Mouse (Mus musculus) cerebellum, adult 11 months (tissue): Measurements from ENCODE around the gene Nek8.
"Not testable (repeated sequence)": the region's sequence is repeated elsewhere in the genome, so short reads cannot be mapped to it uniquely, and the experiment has no call there.

Experiments used
- DNase-seq: peaks from one replicate; pipeline ENCODE4 v3.0.0; 2022

The Nek8 gene

DNA sequence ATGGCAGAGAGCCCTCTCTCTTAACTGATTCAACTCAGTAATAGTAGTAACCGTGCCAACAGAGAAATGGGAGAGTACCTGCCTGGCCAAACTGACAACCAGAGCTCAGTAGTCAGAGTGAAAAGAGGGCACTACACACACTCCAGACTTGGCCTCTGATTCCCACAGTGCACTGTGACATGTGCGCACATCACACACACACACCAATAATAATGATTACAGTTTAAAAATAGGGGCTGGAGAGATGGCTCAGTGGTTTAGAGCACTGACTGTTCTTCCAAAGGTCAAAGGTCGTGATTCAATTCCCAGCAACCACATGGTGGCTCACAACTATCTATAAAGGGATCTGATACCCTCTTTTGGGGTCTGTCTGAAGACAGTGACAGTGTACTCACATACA is 38.5 kb downstream of the Nek8 start:
- no peak for DNase-seq

DNA sequence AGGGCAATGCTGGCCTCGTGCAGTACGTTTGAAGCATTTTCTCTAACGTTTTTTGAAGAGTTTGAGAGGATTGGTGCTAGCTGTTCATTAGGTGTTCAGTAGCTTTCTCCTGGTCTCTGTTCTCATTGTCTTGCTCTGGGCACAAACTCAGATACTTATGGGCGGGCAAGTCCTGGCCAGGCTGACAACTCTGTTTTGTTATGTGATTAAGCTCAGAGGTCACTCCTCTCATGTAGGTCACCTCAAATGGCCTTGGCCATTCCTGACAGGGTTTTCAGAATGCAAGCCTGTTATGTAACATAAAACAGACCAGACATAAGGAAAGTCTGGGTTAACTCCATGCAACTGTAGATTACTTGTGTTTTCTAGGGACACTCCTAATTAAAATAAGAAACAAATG is 38.9 kb downstream of the Nek8 start:
- no peak for DNase-seq

DNA sequence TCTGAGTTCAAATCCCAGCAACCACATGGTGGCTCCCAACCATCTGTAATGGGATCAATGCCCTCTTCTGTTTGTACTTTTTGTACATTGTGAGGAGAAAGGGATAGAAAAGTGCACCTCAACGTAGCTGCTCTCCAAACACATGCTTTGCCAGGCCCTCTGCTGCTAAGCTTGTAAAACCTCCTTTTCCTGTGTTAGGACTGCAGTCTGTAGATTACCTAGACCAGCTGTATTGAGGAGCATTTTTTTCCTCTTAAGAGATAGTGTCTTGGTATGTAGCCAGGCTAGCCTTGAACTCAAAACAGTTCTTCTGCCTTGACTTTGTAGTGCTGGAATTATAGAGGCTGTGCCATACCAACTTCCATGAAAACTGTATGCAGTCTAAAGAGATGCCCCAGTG is 40.3 kb downstream of the Nek8 start:
- DNase-seq, result no peak

DNA sequence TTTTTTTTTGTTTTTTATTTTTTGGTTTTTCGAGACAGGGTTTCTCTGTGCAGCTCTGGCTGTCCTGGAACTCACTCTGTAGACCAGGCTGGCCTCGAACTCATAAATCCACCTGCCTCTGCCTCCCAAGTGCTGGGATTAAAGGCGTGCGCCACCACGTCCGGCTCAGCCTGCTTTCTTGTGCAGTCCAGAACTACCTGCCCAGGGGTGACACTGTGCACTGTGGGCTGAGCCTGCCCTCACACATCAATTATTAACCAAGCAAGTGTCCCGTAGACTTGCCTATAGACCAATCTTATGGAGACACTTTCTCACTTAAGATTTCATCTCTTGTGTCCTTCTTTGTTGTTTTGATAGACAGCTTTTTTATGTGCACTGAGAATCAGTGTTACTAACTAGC is 41.2 kb downstream of the Nek8 start:
- DNase-seq, result not testable (repeated sequence)

DNA sequence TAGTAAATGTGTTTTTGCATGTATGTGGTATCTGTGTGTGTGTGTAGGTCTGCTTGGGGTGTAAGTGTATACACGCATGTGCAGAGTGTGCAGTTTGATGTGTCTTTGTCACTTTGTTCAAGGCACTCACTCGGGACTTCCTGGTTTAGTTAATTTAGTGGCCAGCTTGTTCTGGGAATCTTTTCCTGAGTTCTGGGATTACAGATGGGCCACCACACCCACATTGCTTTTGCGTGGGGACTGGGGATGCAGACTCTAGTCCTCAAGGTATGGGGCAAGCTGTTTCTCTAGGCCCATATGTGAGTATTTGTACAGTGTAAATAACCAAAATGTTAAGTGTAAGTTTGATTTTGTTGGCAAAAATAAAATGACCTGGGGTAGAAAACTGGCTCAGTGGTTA is 42.1 kb downstream of the Nek8 start:
- DNase-seq, result no peak

DNA sequence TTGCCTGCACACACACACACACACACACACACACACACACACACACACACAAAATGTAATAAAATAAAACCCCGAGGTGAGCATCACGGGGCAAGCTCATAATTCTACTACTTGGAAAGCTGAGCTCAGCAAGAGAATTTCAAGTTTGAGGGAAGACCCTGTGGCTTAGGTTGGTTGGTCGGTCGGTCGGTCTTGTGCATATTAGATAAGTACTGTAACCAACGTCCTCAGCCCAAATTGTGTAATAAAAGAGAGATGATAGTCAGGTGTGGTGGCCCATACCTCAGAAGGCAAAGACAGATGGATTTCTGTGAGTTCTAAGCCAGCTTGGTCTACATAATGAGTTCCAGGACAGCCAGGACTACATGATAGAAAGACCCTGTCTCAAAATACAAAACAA is 42.6 kb downstream of the Nek8 start:
- no peak for DNase-seq

DNA sequence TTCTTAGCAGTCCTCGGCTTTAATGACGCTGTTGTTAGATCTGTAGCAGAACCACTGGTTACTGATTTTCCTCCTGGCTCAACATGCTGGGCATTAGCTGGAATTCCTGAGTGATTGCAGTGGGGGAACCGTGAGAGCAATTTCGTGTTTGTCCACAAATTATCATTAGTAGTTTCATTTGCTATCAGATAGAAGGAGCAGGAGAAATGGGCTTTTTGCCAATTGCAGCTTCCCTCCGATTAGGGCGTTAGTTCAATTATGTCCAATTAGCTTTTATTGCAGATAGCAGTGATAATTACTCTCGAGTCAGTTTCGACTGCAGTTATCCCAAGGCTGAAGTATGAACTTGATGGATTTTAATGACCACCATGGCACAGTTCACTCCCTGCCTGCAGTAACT is 47.0 kb downstream of the Nek8 start:
- no peak for DNase-seq

DNA sequence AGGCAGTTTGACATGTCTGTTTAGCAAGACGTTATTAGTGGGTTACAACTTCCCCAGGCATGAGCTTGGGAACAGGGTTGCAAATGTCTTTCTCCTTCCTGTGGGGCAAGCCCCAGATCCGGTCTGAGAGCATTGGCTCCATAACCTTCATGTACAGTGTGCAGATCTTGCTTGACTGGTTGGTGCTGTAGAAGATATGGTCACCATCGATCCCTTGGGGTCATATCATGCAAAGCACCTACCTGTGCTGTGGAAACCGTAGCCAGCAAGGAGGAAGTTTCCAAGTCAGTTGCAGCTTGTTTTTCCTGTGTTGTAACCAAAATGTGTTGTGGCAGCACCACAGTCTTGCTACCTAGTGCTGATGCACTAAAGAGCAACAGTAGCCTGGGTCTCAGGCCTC is 49.7 kb downstream of the Nek8 start:
- no peak for DNase-seq

DNA sequence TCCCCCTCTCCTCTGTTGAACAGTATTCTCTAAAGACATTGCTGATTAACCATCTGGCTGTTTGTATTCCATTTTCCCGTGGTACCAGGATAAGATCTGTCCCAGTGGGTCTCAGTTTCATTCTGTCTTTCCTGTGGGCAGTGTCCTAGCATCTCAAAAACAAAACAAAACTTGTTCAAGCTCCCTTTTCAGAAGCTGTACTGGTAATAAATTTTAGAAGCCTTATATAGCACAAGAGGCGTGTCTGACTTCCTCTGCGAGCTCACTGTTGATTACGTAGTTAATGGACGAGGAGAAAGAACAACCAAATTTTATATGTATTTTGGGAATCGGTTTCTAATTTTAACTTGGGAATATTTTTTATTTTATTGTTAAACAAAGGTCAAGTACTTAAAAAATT is 50.8 kb downstream of the Nek8 start:
- DNase-seq, result no peak

DNA sequence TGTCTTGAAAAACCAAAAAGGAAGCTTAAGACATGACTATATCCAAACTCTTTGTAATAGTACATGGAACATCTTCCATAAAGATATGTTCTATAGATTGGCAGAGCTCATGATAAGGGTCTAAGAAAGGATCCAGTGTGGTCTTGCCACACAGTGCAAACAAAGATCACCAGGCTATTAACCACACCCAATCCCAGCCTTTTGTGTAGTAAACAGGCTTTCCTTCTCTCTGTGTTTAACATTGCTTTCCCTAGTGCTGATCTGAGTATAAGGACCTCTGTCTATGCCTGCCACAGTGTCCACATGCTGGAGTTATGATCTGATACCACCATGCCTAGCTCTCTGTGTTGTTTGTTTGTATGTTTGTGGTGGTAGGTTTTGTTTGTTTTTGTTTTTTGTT is 52.7 kb downstream of the Nek8 start:
- DNase-seq, result no peak

DNA sequence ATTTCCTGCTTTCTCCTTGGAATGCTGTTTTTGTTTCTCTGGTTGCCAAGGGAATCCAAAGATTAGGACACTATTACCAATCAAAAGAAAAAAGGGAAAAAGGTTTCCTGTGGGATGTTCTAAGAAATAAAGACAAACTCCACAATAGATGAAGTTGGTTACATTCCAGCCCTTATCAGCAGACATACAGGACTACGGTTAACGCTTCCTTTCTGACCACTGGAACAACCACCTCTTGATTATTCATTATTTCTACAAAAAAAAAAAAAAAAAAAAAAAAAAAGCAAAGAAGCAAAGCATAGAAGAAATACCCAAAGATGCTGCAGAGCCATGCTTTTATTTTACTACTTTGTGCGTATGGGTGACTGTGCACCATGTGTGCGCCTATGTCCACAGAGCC is 53.7 kb downstream of the Nek8 start:
- no peak for DNase-seq

DNA sequence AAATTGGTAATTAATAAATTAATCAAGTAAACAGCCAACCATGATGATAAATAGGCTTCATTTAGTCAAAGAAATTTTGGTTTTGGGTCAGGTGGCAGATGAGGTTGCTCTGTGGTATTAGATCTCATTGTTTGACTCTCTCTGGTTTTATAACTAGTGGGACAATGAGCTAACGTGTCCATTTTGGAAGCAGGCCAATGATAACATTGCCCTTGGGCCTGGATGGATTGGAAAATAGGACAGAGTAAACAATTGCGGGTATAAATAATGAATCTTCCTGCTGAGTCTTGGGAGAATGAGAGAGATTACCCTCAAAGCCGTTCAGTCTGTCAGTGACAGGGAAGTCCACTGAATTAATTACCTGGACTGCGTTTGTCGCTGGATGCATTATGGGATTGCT is 55.3 kb downstream of the Nek8 start:
- DNase-seq, result no peak

DNA sequence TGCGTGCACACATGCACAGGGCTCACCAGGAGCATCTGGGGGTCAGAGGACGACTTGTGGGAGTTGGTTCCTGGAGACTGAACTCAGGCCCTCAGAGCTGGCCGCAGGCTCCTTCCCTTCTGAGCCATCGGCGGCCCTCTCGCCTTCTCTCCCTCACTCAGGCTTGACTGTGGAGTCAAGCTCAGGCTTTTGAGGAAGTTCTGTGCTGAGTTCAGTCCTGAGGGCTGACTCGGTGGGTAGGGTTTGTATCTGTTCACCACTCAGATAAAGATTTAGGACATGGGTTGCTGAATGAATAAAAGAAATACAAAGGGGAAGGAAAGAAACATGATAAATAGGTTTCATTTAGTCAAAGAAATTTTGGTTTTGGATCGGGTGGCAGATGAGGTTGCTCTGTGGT is 56.6 kb downstream of the Nek8 start:
- DNase-seq, result no peak

DNA sequence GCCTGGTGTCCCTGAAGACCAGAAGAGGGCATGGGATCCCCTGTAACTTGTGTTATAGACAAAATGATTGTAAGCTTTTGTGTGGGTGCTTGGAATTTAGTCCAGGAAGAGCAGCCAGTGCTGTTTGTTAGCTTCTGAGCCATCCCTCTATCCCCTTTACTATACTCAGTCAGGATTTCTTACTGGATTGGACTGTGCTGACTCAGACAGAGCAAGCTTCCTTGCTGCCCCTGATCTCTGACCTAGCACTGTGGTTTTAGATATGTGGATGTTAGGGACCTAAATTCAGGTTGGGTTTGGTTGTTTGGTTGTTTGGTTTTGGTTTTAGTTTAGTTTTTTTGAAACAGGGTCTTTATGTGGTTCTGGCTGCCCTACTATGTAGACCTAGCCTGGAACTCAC is 58.0 kb downstream of the Nek8 start:
- DNase-seq, result no peak

DNA sequence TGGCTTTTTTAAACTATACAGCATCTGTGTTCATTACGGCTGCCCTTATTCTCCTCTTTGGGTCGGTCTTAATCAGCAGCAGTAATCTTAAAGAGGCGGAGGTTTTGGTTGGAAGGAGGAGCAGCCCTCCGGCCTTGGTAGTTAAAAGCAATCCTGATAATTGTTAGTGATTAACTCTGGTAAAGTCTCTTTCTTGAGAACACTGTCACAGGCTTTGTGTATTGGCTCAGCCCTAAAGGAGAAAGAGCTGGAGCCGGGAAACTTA is 60.4 kb downstream of the Nek8 start:
- DNase-seq, result no peak
